Mouse (Mus musculus): ENCODE measurements at regions not wholly inside any gene's neighbourhood (a gene's known extent, or its start where the extent isn't known, plus 50 kb on each side); places are given as distances from the start of the nearest gene placed in this dataset.

- H3K4me3 ChIP-seq, result no peak overlapping the region
- H3K27ac ChIP-seq, result no peak overlapping the region
- TF ChIP-seq CTCF (conservative IDR thresholded peaks at IDR 0.05), result no peak
- DNase-seq (ENCODE audit: low spot score in 2 of 2), result no peak
These were observed 127.0 kb upstream of the Hs3st5 start for GRCm38 (mm10) chr10:36379351-36380302.

- TF ChIP-seq CTCF (conservative IDR thresholded peaks at IDR 0.05), result no peak
- peak in 1 of 2 experiments; percentile 2 for DNase-seq (ENCODE audit: low spot score in 2 of 2)
- H3K27ac ChIP-seq, result no peak overlapping the region
- H3K4me3 ChIP-seq, result no peak overlapping the region
These were observed 123.3 kb upstream of the Hs3st5 start for GRCm38 (mm10) chr10:36383331-36383730.

GRCm38 (mm10) chr10:36390062-36390461, 116.6 kb upstream of the Hs3st5 start:
- H3K27ac ChIP-seq, result no peak overlapping the region
- TF ChIP-seq CTCF (conservative IDR thresholded peaks at IDR 0.05), result no peak
- no peak overlapping the region for H3K4me3 ChIP-seq
- no peak for DNase-seq (ENCODE audit: low spot score in 2 of 2)

- no peak overlapping the region for H3K27ac ChIP-seq
- peak; percentile 11 to 30 for DNase-seq (ENCODE audit: low spot score in 2 of 2)
- TF ChIP-seq CTCF (conservative IDR thresholded peaks at IDR 0.05), result no peak
- no peak overlapping the region for H3K4me3 ChIP-seq
These were observed 113.0 kb upstream of the Hs3st5 start for GRCm38 (mm10) chr10:36393586-36393985.

GRCm38 (mm10) chr10:36396576-36396975, 110.0 kb upstream of the Hs3st5 start:
- Histone ChIP-seq H3K4me3 (no peak overlapping the region), H3K27ac (no peak overlapping the region)
- TF ChIP-seq CTCF (conservative IDR thresholded peaks at IDR 0.05), result no peak
- DNase-seq (ENCODE audit: low spot score in 2 of 2), result no peak

GRCm38 (mm10) chr10:36408001-36408400, 98.6 kb upstream of the Hs3st5 start:
- H3K4me3 ChIP-seq, result no peak overlapping the region
- no peak for TF ChIP-seq CTCF (conservative IDR thresholded peaks at IDR 0.05)
- no peak overlapping the region for H3K27ac ChIP-seq
- DNase-seq (ENCODE audit: low spot score in 2 of 2), result no peak

GRCm38 (mm10) chr10:36431335-36431734, 75.3 kb upstream of the Hs3st5 start:
- H3K27ac ChIP-seq, result no peak overlapping the region
- no peak for TF ChIP-seq CTCF (conservative IDR thresholded peaks at IDR 0.05)
- no peak for DNase-seq (ENCODE audit: low spot score in 2 of 2)
- H3K4me3 ChIP-seq, result no peak overlapping the region

- no peak for TF ChIP-seq CTCF (conservative IDR thresholded peaks at IDR 0.05)
- Histone ChIP-seq H3K27ac (no peak overlapping the region), H3K4me3 (no peak overlapping the region)
- DNase-seq (ENCODE audit: low spot score in 2 of 2), result no peak
These were observed 69.2 kb upstream of the Hs3st5 start for GRCm38 (mm10) chr10:36437420-36437819.
